Mouse (Mus musculus): Measurements from ENCODE around the gene Plekha7.

Gene Plekha7

GRCm38 (mm10) chr7:116222288-116223009, 85.7 kb downstream of the Plekha7 start:
- DNase-seq (ENCODE audit: low read depth, low spot score), result no peak

- no peak for DNase-seq (ENCODE audit: low read depth, low spot score)
These were observed 86.3 kb downstream of the Plekha7 start for GRCm38 (mm10) chr7:116221883-116222282.

GRCm38 (mm10) chr7:116220103-116220707, 88.0 kb downstream of the Plekha7 start:
- DNase-seq (ENCODE audit: low read depth, low spot score), result no peak

GRCm38 (mm10) chr7:116217747-116218146, 90.4 kb downstream of the Plekha7 start:
- DNase-seq (ENCODE audit: low read depth, low spot score), result no peak

GRCm38 (mm10) chr7:116211904-116212303, 96.3 kb downstream of the Plekha7 start:
- no peak for DNase-seq (ENCODE audit: low read depth, low spot score)

GRCm38 (mm10) chr7:116209926-116210631, 98.1 kb downstream of the Plekha7 start:
- peak; percentile 59 for DNase-seq (ENCODE audit: low read depth, low spot score)

GRCm38 (mm10) chr7:116208880-116209279, 99.3 kb downstream of the Plekha7 start:
- DNase-seq (ENCODE audit: low read depth, low spot score), result no peak

GRCm38 (mm10) chr7:116206806-116207571, 101.2 kb downstream of the Plekha7 start:
- DNase-seq (ENCODE audit: low read depth, low spot score), result no peak

GRCm38 (mm10) chr7:116205451-116205850, 102.7 kb downstream of the Plekha7 start:
- no peak for DNase-seq (ENCODE audit: low read depth, low spot score)

- no peak for DNase-seq (ENCODE audit: low read depth, low spot score)
These were observed 106.0 kb downstream of the Plekha7 start for GRCm38 (mm10) chr7:116202033-116202681.

- DNase-seq (ENCODE audit: low read depth, low spot score), result no peak
These were observed 107.2 kb downstream of the Plekha7 start for GRCm38 (mm10) chr7:116200951-116201351.

- DNase-seq (ENCODE audit: low read depth, low spot score), result no peak
These were observed 107.6 kb downstream of the Plekha7 start for GRCm38 (mm10) chr7:116200544-116200943.

- no peak for DNase-seq (ENCODE audit: low read depth, low spot score)
These were observed 109.3 kb downstream of the Plekha7 start for GRCm38 (mm10) chr7:116198902-116199301.

GRCm38 (mm10) chr7:116198407-116198806, 109.8 kb downstream of the Plekha7 start:
- DNase-seq (ENCODE audit: low read depth, low spot score), result no peak

GRCm38 (mm10) chr7:116196974-116197679, 111.0 kb downstream of the Plekha7 start:
- DNase-seq (ENCODE audit: low read depth, low spot score), result no peak

GRCm38 (mm10) chr7:116194996-116195395, 113.2 kb downstream of the Plekha7 start:
- DNase-seq (ENCODE audit: low read depth, low spot score), result no peak

GRCm38 (mm10) chr7:116192966-116193365, 115.2 kb downstream of the Plekha7 start:
- DNase-seq (ENCODE audit: low read depth, low spot score), result no peak

GRCm38 (mm10) chr7:116192096-116192595, 116.0 kb downstream of the Plekha7 start:
- no peak for DNase-seq (ENCODE audit: low read depth, low spot score)

GRCm38 (mm10) chr7:116191138-116191537, 117.0 kb downstream of the Plekha7 start:
- DNase-seq (ENCODE audit: low read depth, low spot score), result peak; percentile 78

- DNase-seq (ENCODE audit: low read depth, low spot score), result no peak
These were observed 118.5 kb downstream of the Plekha7 start for GRCm38 (mm10) chr7:116189708-116190107.

Measured in forelimb bud, embryonic 11.5 days (tissue).